Mouse (Mus musculus) MEL (cell line): ENCODE results near the gene Tbc1d9b. TPM values are rescaled to one million over a fixed set of nuclear protein-coding genes. Genes with fewer than 3 reads are reported as not detected.

Experiments
- DNase-seq: peaks from one replicate; pipeline ENCODE4 v3.0.0; 2011; ENCODE audit warnings: low read depth, low spot score
- H3K27ac ChIP-seq: 2 replicates; pipeline ENCODE4 v1.5.1; 2012; ENCODE audit warnings: low read depth, mild to moderate bottlenecking, control low read depth, low read length, moderate library complexity; ENCODE audit not compliant: control insufficient read depth
- H3K27me3 ChIP-seq, 2 experiments: fragments of 150-350 bp in 1 of 2; sonication (generic) in 1 of 2; 2 replicates each; pipeline ENCODE4 v1.6.1; 2012; ENCODE audit warnings: low read length in 2 of 2, mild to moderate bottlenecking in 2 of 2, improper control_type of control experiment in 1 of 2, moderate library complexity in 1 of 2; ENCODE audit not compliant: insufficient read depth in 2 of 2, control insufficient read depth in 1 of 2
- H3K36me3 ChIP-seq, 2 experiments: 2 replicates each; pipeline ENCODE4 v1.6.1; 2012 to 2014; ENCODE audit warnings: low read length in 2 of 2, improper control_type of control experiment in 1 of 2, inconsistent platforms in 1 of 2, mild to moderate bottlenecking in 1 of 2; ENCODE audit not compliant: insufficient read depth in 2 of 2, control insufficient read depth in 1 of 2
- H3K4me1 ChIP-seq, 2 experiments: fragments of 150-350 bp in 1 of 2; sonication (generic) in 1 of 2; 2 replicates each; pipeline ENCODE4 v1.6.1; 2012; ENCODE audit warnings: low read length in 2 of 2, improper control_type of control experiment in 1 of 2, mild to moderate bottlenecking in 1 of 2; ENCODE audit not compliant: insufficient read depth in 2 of 2, control insufficient read depth in 1 of 2
- H3K4me3 ChIP-seq, 2 experiments: fragments of 150-350 bp in 1 of 2; sonication (generic) in 1 of 2; 2 replicates each; pipeline ENCODE4 v1.5.1; 2012; ENCODE audit warnings: low read depth in 2 of 2, low read length in 2 of 2, mild to moderate bottlenecking in 2 of 2, moderate library complexity in 2 of 2, control low read depth in 1 of 2, improper control_type of control experiment in 1 of 2; ENCODE audit not compliant: control insufficient read depth in 1 of 2, insufficient read depth in 1 of 2
- H3K79me2 ChIP-seq: 2 replicates; pipeline ENCODE4 v1.6.1; 2012; ENCODE audit warnings: mild to moderate bottlenecking, low read length, moderate library complexity; ENCODE audit not compliant: control insufficient read depth, poor library complexity, insufficient read depth
- H3K9ac ChIP-seq: 2 replicates; pipeline ENCODE4 v1.6.1; 2012; ENCODE audit warnings: low read depth, mild to moderate bottlenecking, control low read depth, low read length, moderate library complexity; ENCODE audit not compliant: control insufficient read depth, poor library complexity, severe bottlenecking
- H3K9me3 ChIP-seq: fragments of 150-350 bp; sonication (generic); replicated peaks from 2 replicates; pipeline ENCODE4 v1.6.1; 2012; ENCODE audit warnings: mild to moderate bottlenecking, low read length, improper control_type of control experiment, moderate library complexity; ENCODE audit not compliant: insufficient read depth
- BHLHE40 ChIP-seq: IDR thresholded peaks from 2 replicates; pipeline ENCODE4 v1.6.1; 2012; ENCODE audit warnings: low read depth, mild to moderate bottlenecking, inconsistent platforms, low read length, improper control_type of control experiment, borderline replicate concordance
- CHD1 ChIP-seq: IDR thresholded peaks from 2 replicates; pipeline ENCODE4 v1.6.1; 2012; ENCODE audit warnings: low read depth, mild to moderate bottlenecking, inconsistent platforms, low read length, improper control_type of control experiment
- CTCF ChIP-seq, 3 experiments: IDR thresholded peaks in 2 of 3; conservative IDR thresholded peaks in 1 of 3; 2 replicates each; pipeline ENCODE4 v1.5.1; 2011 to 2012; ENCODE audit warnings: low read length in 3 of 3, low read depth in 2 of 3, mild to moderate bottlenecking in 2 of 3, improper control_type of control experiment in 1 of 3, inconsistent platforms in 1 of 3, mixed read lengths in 1 of 3, moderate library complexity in 1 of 3; ENCODE audit not compliant: control insufficient read depth in 1 of 3, insufficient read depth in 1 of 3, poor library complexity in 1 of 3, severe bottlenecking in 1 of 3
- E2F4 ChIP-seq: IDR thresholded peaks from 2 replicates; pipeline ENCODE4 v1.6.1; 2011; ENCODE audit warnings: low read depth, low read length, improper control_type of control experiment, borderline replicate concordance
- ELF1 ChIP-seq: IDR thresholded peaks from 2 replicates; pipeline ENCODE4 v1.6.1; 2014; ENCODE audit warnings: low read depth, mild to moderate bottlenecking, inconsistent platforms, low read length, improper control_type of control experiment, moderate library complexity
- GATA1 ChIP-seq: IDR thresholded peaks from 2 replicates; pipeline ENCODE4 v1.6.1; 2011; ENCODE audit warnings: low read depth, low read length, improper control_type of control experiment
- HCFC1 ChIP-seq: IDR thresholded peaks from 2 replicates; pipeline ENCODE4 v1.6.1; 2012; ENCODE audit warnings: low read depth, mild to moderate bottlenecking, inconsistent platforms, low read length, improper control_type of control experiment, moderate library complexity
- KAT2A ChIP-seq: conservative IDR thresholded peaks from 2 replicates; pipeline ENCODE4 v1.6.1; 2012; ENCODE audit warnings: low read depth, low read length, improper control_type of control experiment, inconsistent platforms
- MAFK ChIP-seq: IDR thresholded peaks from 2 replicates; pipeline ENCODE4 v1.6.1; 2011; ENCODE audit warnings: low read depth, mild to moderate bottlenecking, low read length, improper control_type of control experiment, borderline replicate concordance
- MAX ChIP-seq: IDR thresholded peaks from 2 replicates; pipeline ENCODE4 v1.6.1; 2011; ENCODE audit warnings: low read length, improper control_type of control experiment
- MYB ChIP-seq: IDR thresholded peaks from 2 replicates; pipeline ENCODE4 v1.6.1; 2011; ENCODE audit warnings: mild to moderate bottlenecking, low read depth, low read length, improper control_type of control experiment
- NELFE ChIP-seq: IDR thresholded peaks from 2 replicates; pipeline ENCODE4 v1.6.1; 2011; ENCODE audit warnings: low read depth, low read length, improper control_type of control experiment
- NRF1 ChIP-seq: IDR thresholded peaks from 2 replicates; pipeline ENCODE4 v1.6.1; 2014; ENCODE audit warnings: low read depth, mild to moderate bottlenecking, inconsistent platforms, low read length, improper control_type of control experiment, moderate library complexity; ENCODE audit not compliant: poor library complexity, insufficient read depth, severe bottlenecking
- POLR2AphosphoS5 ChIP-seq: IDR thresholded peaks from 2 replicates; pipeline ENCODE4 v1.6.1; 2012; ENCODE audit warnings: low read depth, borderline replicate concordance, mild to moderate bottlenecking, inconsistent platforms, low read length, moderate library complexity, mixed read lengths
- RAD21 ChIP-seq: IDR thresholded peaks from 2 replicates; pipeline ENCODE4 v1.6.1; 2011; ENCODE audit warnings: mild to moderate bottlenecking, low read depth, low read length, improper control_type of control experiment
- RCOR1 ChIP-seq: IDR thresholded peaks from 2 replicates; pipeline ENCODE4 v1.6.1; 2012; ENCODE audit warnings: low read depth, mild to moderate bottlenecking, inconsistent platforms, low read length, improper control_type of control experiment
- UBTF ChIP-seq: IDR thresholded peaks from 2 replicates; pipeline ENCODE4 v1.6.1; 2012; ENCODE audit warnings: low read depth, mild to moderate bottlenecking, inconsistent platforms, low read length, improper control_type of control experiment, moderate library complexity, borderline replicate concordance; ENCODE audit not compliant: insufficient read depth
- USF2 ChIP-seq, 2 experiments: IDR thresholded peaks; 2 replicates each; pipeline ENCODE4 v1.6.1; 2011 to 2012; ENCODE audit warnings: improper control_type of control experiment in 2 of 2, low read length in 2 of 2, borderline replicate concordance in 1 of 2, inconsistent platforms in 1 of 2, low read depth in 1 of 2, mild to moderate bottlenecking in 1 of 2; ENCODE audit not compliant: insufficient read depth in 1 of 2
- ZC3H11A ChIP-seq: IDR thresholded peaks from 2 replicates; pipeline ENCODE4 v1.6.1; 2012; ENCODE audit warnings: low read depth, mild to moderate bottlenecking, inconsistent platforms, low read length, improper control_type of control experiment
- ZMIZ1 ChIP-seq: IDR thresholded peaks from 2 replicates; pipeline ENCODE4 v1.6.1; 2012; ENCODE audit warnings: low read depth, mild to moderate bottlenecking, inconsistent platforms, low read length, improper control_type of control experiment, moderate library complexity
- polyA plus RNA-seq, 2 experiments: library from polyadenylated mRNA; stranded (reverse) in 1 of 2; unstranded in 1 of 2; fragments of >175 nt in 1 of 2; fragments of >200 nt in 1 of 2; gene quantifications; 2 replicates each; pipeline versions ENCODE4 v1.2.1 to v1.2.4; 2012; ENCODE audit warnings: low replicate concordance in 2 of 2, low read depth in 1 of 2; ENCODE audit not compliant: insufficient read length in 2 of 2, insufficient read depth in 1 of 2, missing spikeins in 1 of 2
- total RNA-seq: library from RNA; depleted of rRNA; stranded (reverse); fragments of 300-350 nt; gene quantifications from 2 replicates; pipeline ENCODE4 v1.2.3, GENCODE M21; 2012

Tbc1d9b gene
- total and polyA plus RNA-seq, 3 experiments, result 18.6 to 32.5 TPM; not detected in 1

DNA sequence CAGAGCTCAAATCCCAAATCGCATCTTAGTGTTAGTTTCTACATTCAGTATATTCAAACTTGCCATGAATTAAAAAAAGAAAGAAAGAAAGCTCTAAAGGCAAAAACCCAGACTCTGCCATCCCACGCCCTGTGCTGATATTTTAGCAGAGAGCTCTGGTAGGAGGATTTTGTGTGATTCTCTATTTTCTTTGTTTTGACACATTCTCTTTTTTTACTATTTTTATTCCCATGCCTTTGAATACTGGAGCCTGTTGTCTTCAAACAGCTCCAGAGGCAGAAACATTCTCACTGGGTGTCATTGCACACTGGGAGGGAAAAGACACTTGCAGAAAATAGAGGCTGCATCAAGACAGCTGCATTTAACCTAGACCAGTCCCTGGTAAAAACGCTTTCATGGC is 45.0 kb upstream of the Tbc1d9b start:
- DNase-seq, result no peak
- Histone ChIP-seq H3K27ac (no peak overlapping the region), H3K4me1 (peaks cover 3 to 10% of the 10 kb centered on the region in 2 experiments), H3K4me3 (no peak overlapping the region)
- TF ChIP-seq NRF1 (no peak), E2F4 (no peak), KAT2A (no peak), MYB (no peak), GATA1 (no peak), CTCF (IDR thresholded peaks at IDR 0.05 in 2 of 3, conservative IDR thresholded peaks at IDR 0.05 in 1 of 3; ENCODE audit: control insufficient read depth in 1 of 3, insufficient read depth in 1 of 3, low read depth in 2 of 3, low read length in 3 of 3, poor library complexity in 1 of 3, severe bottlenecking in 1 of 3) (no peak), RAD21 (no peak), ZC3H11A (no peak), MAFK (no peak), ZMIZ1 (no peak), UBTF (no peak), MAX (no peak), RCOR1 (no peak), HCFC1 (no peak), BHLHE40 (no peak), ELF1 (no peak), POLR2AphosphoS5 (no peak), USF2 (IDR thresholded peaks at IDR 0.05; ENCODE audit: borderline replicate concordance in 1 of 2, insufficient read depth in 1 of 2, low read depth in 1 of 2, low read length in 2 of 2) (no peak), CHD1 (no peak), NELFE (no peak)
- TF ChIP-seq, all 39 proteins: peak for 0
- no peaks in the 10 kb centered on the region for H3K9me3 ChIP-seq
- peaks cover 11 to 12% of the 10 kb centered on the region in 2 experiments for H3K36me3 ChIP-seq
- no peaks in the 10 kb centered on the region for H3K27me3 ChIP-seq
- H3K79me2 ChIP-seq, result no peaks in the 10 kb centered on the region
- no peak overlapping the region for H3K9ac ChIP-seq

GRCm38 (mm10) chr11:50089840-50090239 is 41.4 kb upstream of the Tbc1d9b start:
- Histone ChIP-seq H3K4me3 (no peak overlapping the region), H3K36me3 (peaks cover 0 to 22% of the 10 kb centered on the region in 2 experiments; a peak in 2 of 4 replicates), H3K79me2 (no peaks in the 10 kb centered on the region)
- TF ChIP-seq NELFE, result no peak
- no peak for TF ChIP-seq CTCF (IDR thresholded peaks at IDR 0.05 in 2 of 3, conservative IDR thresholded peaks at IDR 0.05 in 1 of 3; ENCODE audit: control insufficient read depth in 1 of 3, insufficient read depth in 1 of 3, low read depth in 2 of 3, low read length in 3 of 3, poor library complexity in 1 of 3, severe bottlenecking in 1 of 3)
- TF ChIP-seq ZC3H11A, result no peak
- TF ChIP-seq UBTF, result no peak
- TF ChIP-seq HCFC1, result no peak
- no peak for TF ChIP-seq RAD21
- TF ChIP-seq, all 39 proteins: peak for 0
- Histone ChIP-seq H3K27me3 (no peaks in the 10 kb centered on the region), H3K9ac (no peak overlapping the region), H3K27ac (no peak overlapping the region), H3K4me1 (no peaks in the 10 kb centered on the region), H3K9me3 (no peaks in the 10 kb centered on the region)
- no peak for DNase-seq
